Mouse (Mus musculus): Measurements from ENCODE around the gene Kctd7.

DNA sequence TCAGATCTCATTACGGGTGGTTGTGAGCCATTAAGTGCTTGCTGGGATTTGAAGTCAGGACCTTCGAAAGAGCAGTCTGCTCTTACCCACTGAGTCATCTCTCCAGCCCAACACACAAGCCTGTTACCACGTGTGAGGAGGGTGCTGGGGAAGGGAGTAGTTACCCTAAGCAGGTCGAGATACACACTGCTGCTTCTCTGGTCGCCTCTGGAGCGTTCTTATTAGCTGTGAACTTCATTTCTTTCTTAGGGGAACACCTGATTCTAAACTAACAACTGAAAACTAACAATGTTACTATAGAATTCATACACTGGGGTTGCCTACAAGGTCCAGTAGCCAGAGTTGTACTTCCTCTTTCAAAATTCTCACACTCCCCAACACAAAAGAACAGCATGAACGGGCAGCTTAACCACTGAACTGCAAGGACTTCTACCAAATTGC is 15.1 kb downstream of the Kctd7 start:
- TF ChIP-seq CTCF (IDR thresholded peaks at IDR 0.05) (no peak), EP300 (IDR thresholded peaks at IDR 0.05) (no peak)
